8 mouse cellular contexts compared by ENCODE assay signal in genomic region chr1:72141893-72142480, GRCm38 (mm10).
DNase-seq lines count a peak whose midpoint lies in the region; ATAC-seq lines count a peak whose summit lies in the region.

No protein-coding gene starts in this region.

- H3K27me3 ChIP-seq in embryonic facial prominence, embryonic 14.5 days (replicated peaks; ENCODE audit: control insufficient read depth, insufficient read depth, low read length), result no peaks in the 10 kb centered on the region
- no peaks in the 10 kb centered on the region for H3K27me3 ChIP-seq in hindbrain, embryonic 11.5 days (ENCODE audit: control insufficient read depth, insufficient read depth, low read length)

- 5% methylated on average over 11 of the region's 11 CpGs for WGBS in embryonic facial prominence, embryonic 14.5 days
- 5% methylated on average over 11 of the region's 11 CpGs for WGBS in hindbrain, embryonic 11.5 days

- no peaks in the 10 kb centered on the region for H3K9me3 ChIP-seq in embryonic facial prominence, embryonic 14.5 days (ENCODE audit: control insufficient read depth, low read length)
- no peaks in the 10 kb centered on the region for H3K9me3 ChIP-seq in hindbrain, embryonic 11.5 days (ENCODE audit: control insufficient read depth, low read length)

- peak overlapping the region; percentile 58 for H3K9ac ChIP-seq in embryonic facial prominence, embryonic 14.5 days (ENCODE audit: low read depth, low read length)
- 0 out of 2 replicates have a peak overlapping the region, but pooled peaks have one; percentile 21 for H3K9ac ChIP-seq in hindbrain, embryonic 11.5 days (ENCODE audit: low read depth, low read length)

- peak overlapping the region; percentile 26 for H3K4me3 ChIP-seq in embryonic facial prominence, embryonic 14.5 days (ENCODE audit: low read depth, low read length)
- no peak overlapping the region; the same call in 1 of the 2 replicates for H3K4me3 ChIP-seq in hindbrain, embryonic 11.5 days (ENCODE audit: low read depth, low read length)

- H3K27ac ChIP-seq in embryonic facial prominence, embryonic 14.5 days (replicated peaks; ENCODE audit: low read depth, low read length), result no peak overlapping the region
- no peak overlapping the region for H3K27ac ChIP-seq in hindbrain, embryonic 11.5 days (ENCODE audit: low read depth, low read length)

- peak; percentile 48 to 58 for DNase-seq in left cerebral cortex, adult 18-20 months (ENCODE audit: low spot score in 2 of 2)
- DNase-seq in left cerebral cortex, adult 8-10 months (ENCODE audit: low spot score in 2 of 2), result no peak
- peak; percentile 32 to 46 for DNase-seq in adrenal gland, postnatal 36 days
- peak; percentile 79 for DNase-seq in embryonic facial prominence, embryonic 14.5 days (ENCODE audit: low spot score)
- DNase-seq in hindbrain, embryonic 11.5 days (ENCODE audit: low spot score), result peak; percentile 89
- peak; percentile 22 to 62 for DNase-seq in layer of hippocampus, postnatal 25 days (ENCODE audit: extremely low spot score in 1 of 2, low spot score in 1 of 2)
- DNase-seq in right cerebral cortex, postnatal 25 days, result peak; percentile 21

- H3K4me2 ChIP-seq in embryonic facial prominence, embryonic 14.5 days (ENCODE audit: low read depth, low read length), result peak overlapping the region; percentile 54
- peak overlapping the region; percentile 24; the same call in 1 of the 2 replicates for H3K4me2 ChIP-seq in hindbrain, embryonic 11.5 days (replicated peaks; ENCODE audit: low read depth, low read length)

- peak; percentile 74; the same call in 1 of the 2 replicates for ATAC-seq in embryonic facial prominence, embryonic 14.5 days (ENCODE audit: low read depth)
- ATAC-seq in hindbrain, embryonic 11.5 days (ENCODE audit: low FRiP score), result peak; percentile 82
- ATAC-seq in megakaryocyte, adult 5-6 weeks (ENCODE audit: poor library complexity, severe bottlenecking), result peak; percentile 97

- no peaks in the 10 kb centered on the region for H3K36me3 ChIP-seq in embryonic facial prominence, embryonic 14.5 days (ENCODE audit: control insufficient read depth, insufficient read depth, low read length)
- no peaks in the 10 kb centered on the region for H3K36me3 ChIP-seq in hindbrain, embryonic 11.5 days (ENCODE audit: control insufficient read depth, insufficient read depth, low read length)

- no peaks in the 10 kb centered on the region for H3K4me1 ChIP-seq in embryonic facial prominence, embryonic 14.5 days (ENCODE audit: control insufficient read depth, insufficient read depth, low read length)
- no peaks in the 10 kb centered on the region for H3K4me1 ChIP-seq in hindbrain, embryonic 11.5 days (replicated peaks; ENCODE audit: control insufficient read depth, insufficient read depth, low read length)

Comparison
In these comparisons a context has a peak if more than half of its experiments do, and no peak if none do; other contexts are left out.
1. DNase-seq: peak in left cerebral cortex, adult 18-20 months (2 of 2), adrenal gland, postnatal 36 days (2 of 2), embryonic facial prominence, embryonic 14.5 days (single experiment), hindbrain, embryonic 11.5 days (single experiment), layer of hippocampus, postnatal 25 days (2 of 2) and right cerebral cortex, postnatal 25 days (single experiment); none in left cerebral cortex, adult 8-10 months (0 of 2).
2. Peak in every context shown above with its lines, with median percentiles within 50 percentile points of each other: ATAC-seq.